Mouse (Mus musculus) ES-E14 (cell line): ENCODE results near the gene Sox5.

ENCODE experiments used
- CHD2 ChIP-seq: IDR thresholded peaks from 2 replicates; pipeline ENCODE4 v1.6.1; 2014; ENCODE audit warnings: mild to moderate bottlenecking, low read depth, low read length, inconsistent platforms
- HCFC1 ChIP-seq: IDR thresholded peaks from 2 replicates; pipeline ENCODE4 v1.6.1; 2012; ENCODE audit warnings: low read length, inconsistent platforms, borderline replicate concordance; ENCODE audit not compliant: insufficient read depth
- MAFK ChIP-seq: IDR thresholded peaks from 2 replicates; pipeline ENCODE4 v1.6.1; 2014; ENCODE audit warnings: mild to moderate bottlenecking, low read depth, low read length, inconsistent platforms; ENCODE audit not compliant: insufficient read depth
- ZC3H11A ChIP-seq: IDR thresholded peaks from 2 replicates; pipeline ENCODE4 v1.6.1; 2012; ENCODE audit warnings: low read depth, mild to moderate bottlenecking, inconsistent platforms, low read length, borderline replicate concordance

DNA sequence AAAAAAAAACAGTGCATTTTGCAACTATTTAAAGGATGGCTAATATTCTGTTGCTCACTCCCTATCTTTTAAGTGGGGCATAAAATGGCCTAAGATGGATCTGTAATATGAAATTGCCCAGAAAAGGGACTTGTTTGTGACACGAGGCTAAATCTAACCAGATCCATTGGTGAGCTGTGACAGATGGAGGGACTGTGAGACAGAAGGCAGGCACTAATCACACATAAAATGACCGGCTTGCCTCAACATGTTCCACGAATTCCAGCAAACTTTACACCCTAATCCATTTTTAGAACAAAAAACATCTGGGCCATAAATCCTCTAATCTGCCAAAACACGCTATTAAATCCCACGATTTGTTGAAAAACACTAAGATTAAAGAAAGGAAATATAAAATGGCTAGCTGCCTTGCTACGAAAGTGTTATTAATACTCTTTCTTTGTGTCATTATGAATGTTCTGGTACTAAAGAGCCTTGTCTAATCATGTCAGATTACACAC is 919.1 kb downstream of the Sox5 start:
- TF ChIP-seq MAFK (no peak), ZC3H11A (no peak), HCFC1 (no peak), CHD2 (no peak)
